In genomic region chr12:24780574-24780973, GRCm38 (mm10) we compare ENCODE assay signal across 16 mouse cellular contexts. TPM values are rescaled to one million over a fixed set of nuclear protein-coding genes. Genes with fewer than 3 reads are reported as not detected.
"Had no signal": no experiment of that assay in that cellular context is flagged by ENCODE, and none has a peak within 500 bp of the region (broad histone marks: within the 10 kb centered on the region; RNA-seq: fewer than 3 reads in every experiment).

No protein-coding gene starts in this region.

- ATAC-seq: hindbrain, embryonic 16.5 days; inflammation-experienced regulatory T-cells, adult 6 months; intestine, embryonic 15.5 days; intestine, postnatal 0 days had no signal

- DNase-seq: gastrocnemius, adult 2 months; gastrocnemius, postnatal 10 days; gastrocnemius, postnatal 36 days; heart, adult 18-20 months; heart, postnatal 10 days; heart, postnatal 4 days; kidney, adult 18-20 months; kidney, adult 8-10 months; kidney, postnatal 14 days; kidney, postnatal 36 days; layer of hippocampus, adult 9-11 months; liver had no signal

RNA-seq across cellular contexts. Expression of gene Mboat2, which starts 50.1 kb away (rescaled TPM):
- polyA plus RNA-seq: inflammation-experienced regulatory T-cells, adult 6 months had no signal
